Mouse (Mus musculus): Measurements from ENCODE around the gene Ccdc51.
A peak's percentile ranks its signal among the peaks of the same experiment; 100 is the strongest.

Ccdc51 gene

GRCm38 (mm10) chr9:109082124-109082800, at the start of gene Ccdc51, which contains the start of gene Tma7:
TSS of gene Ccdc51 (plus strand) at chr9:109082493.
TSS of gene Tma7 (minus strand) at chr9:109082587.
- DNase-seq = peak; percentile 84 to 92

- DNase-seq = peak; percentile 86 to 90
These were observed 44.0 kb upstream of the Ccdc51 start, which contains the start of gene Shisa5 for GRCm38 (mm10) chr9:109038086-109038895. TSS of gene Shisa5 (plus strand) at chr9:109038565.

- DNase-seq = peak; percentile 65 to 70
These were observed 43.4 kb upstream of the Ccdc51 start for GRCm38 (mm10) chr9:109038901-109039364.

- no peak for DNase-seq
These were observed 42.6 kb upstream of the Ccdc51 start for GRCm38 (mm10) chr9:109039681-109040080.

GRCm38 (mm10) chr9:109040216-109040615, 42.1 kb upstream of the Ccdc51 start:
- no peak for DNase-seq

- peak in 1 of 2 experiments; percentile 46 for DNase-seq
These were observed 41.4 kb upstream of the Ccdc51 start for GRCm38 (mm10) chr9:109040906-109041305.

GRCm38 (mm10) chr9:109041351-109041750, 40.9 kb upstream of the Ccdc51 start:
- no peak for DNase-seq

GRCm38 (mm10) chr9:109046306-109046705, 36.0 kb upstream of the Ccdc51 start:
- DNase-seq = peak; percentile 68 to 77

- DNase-seq = no peak
These were observed 33.0 kb upstream of the Ccdc51 start for GRCm38 (mm10) chr9:109049316-109049715.

GRCm38 (mm10) chr9:109049996-109050673, 32.2 kb upstream of the Ccdc51 start:
- DNase-seq = no peak

- DNase-seq = no peak
These were observed 31.7 kb upstream of the Ccdc51 start for GRCm38 (mm10) chr9:109050674-109050997.

- DNase-seq = no peak
These were observed 31.2 kb upstream of the Ccdc51 start for GRCm38 (mm10) chr9:109051011-109051501.

GRCm38 (mm10) chr9:109051651-109052489, 30.4 kb upstream of the Ccdc51 start:
- no peak for DNase-seq

GRCm38 (mm10) chr9:109052490-109053260, 29.6 kb upstream of the Ccdc51 start:
- DNase-seq = no peak

GRCm38 (mm10) chr9:109053366-109053765, 28.9 kb upstream of the Ccdc51 start:
- no peak for DNase-seq

GRCm38 (mm10) chr9:109053851-109054250, 28.4 kb upstream of the Ccdc51 start:
- DNase-seq = no peak

- peak; percentile 64 to 76 for DNase-seq
These were observed 27.6 kb upstream of the Ccdc51 start for GRCm38 (mm10) chr9:109054712-109055111.

- no peak for DNase-seq
These were observed 26.8 kb upstream of the Ccdc51 start for GRCm38 (mm10) chr9:109055271-109056030.

- no peak for DNase-seq
These were observed 26.1 kb upstream of the Ccdc51 start for GRCm38 (mm10) chr9:109056081-109056690.

- DNase-seq = no peak
These were observed 25.4 kb upstream of the Ccdc51 start for GRCm38 (mm10) chr9:109056916-109057315.

Measured in kidney, postnatal 4 days (tissue).